Mouse (Mus musculus) forebrain, embryonic 14.5 days (tissue): ENCODE results near the gene Anp32e. TPM values are rescaled to one million over a fixed set of nuclear protein-coding genes. Genes with fewer than 3 reads are reported as not detected.

ENCODE experiments used
- ATAC-seq: fragments of 200-750 bp; cut with Nextera tagmentation; 2 replicates; pipeline ENCODE4 v1.8.0; 2017; ENCODE audit warnings: mild to moderate bottlenecking, moderate library complexity
- DNase-seq: peaks from one replicate; pipeline ENCODE4 v3.0.0-alpha.2; 2015; ENCODE audit warnings: low spot score
- H3K27ac ChIP-seq: fragments of 300-500 bp; sonication (generic); 2 replicates; pipeline ENCODE4 v1.5.1; 2014; ENCODE audit warnings: low read depth, mild to moderate bottlenecking, control low read depth, low read length, moderate library complexity
- H3K27me3 ChIP-seq: fragments of 300-500 bp; sonication (generic); replicated peaks from 2 replicates; pipeline ENCODE4 v1.6.1; 2014; ENCODE audit warnings: low read length, control low read depth, mixed read lengths; ENCODE audit not compliant: control insufficient read depth, insufficient read depth
- H3K36me3 ChIP-seq: fragments of 300-500 bp; sonication (generic); 2 replicates; pipeline ENCODE4 v1.6.1; 2014; ENCODE audit warnings: low read length, control low read depth; ENCODE audit not compliant: control insufficient read depth, insufficient read depth
- H3K4me1 ChIP-seq: fragments of 300-500 bp; sonication (generic); 2 replicates; pipeline ENCODE4 v1.6.1; 2014; ENCODE audit warnings: antibody characterized with exemption, low read length, control low read depth; ENCODE audit not compliant: control insufficient read depth, insufficient read depth
- H3K4me2 ChIP-seq: fragments of 300-500 bp; sonication (generic); 2 replicates; pipeline ENCODE4 v1.6.1; 2014; ENCODE audit warnings: mild to moderate bottlenecking, control low read depth, low read length
- H3K4me3 ChIP-seq: fragments of 300-500 bp; sonication (generic); 2 replicates; pipeline ENCODE4 v1.5.1; 2014; ENCODE audit warnings: low read depth, low read length, control low read depth
- H3K9ac ChIP-seq: fragments of 300-500 bp; sonication (generic); 2 replicates; pipeline ENCODE4 v1.6.1; 2014; ENCODE audit warnings: mild to moderate bottlenecking, low read length, control low read depth, moderate library complexity
- H3K9me3 ChIP-seq: fragments of 300-500 bp; sonication (generic); replicated peaks from 2 replicates; pipeline ENCODE4 v1.6.1; 2016; ENCODE audit warnings: low read length, control low read depth, mixed read lengths; ENCODE audit not compliant: control insufficient read depth
- WGBS: fragments of 180-500 bp; shearing (Covaris S2); extraction: QIAGEN DNeasy Blood & Tissue Kit; methylation state at CpG from one replicate; pipeline ENCODE4 v1.1.7; 2014; 5-methylcytosine and 5-hydroxymethylcytosine counted together
- polyA plus RNA-seq: library from polyadenylated mRNA; unstranded; fragments of >200 nt; fragmentation: Nextera tagmentation; extraction: Ambion mirVana; gene quantifications from 2 replicates; pipeline ENCODE4 v1.2.1, GENCODE M21; 2014

Gene Anp32e
- polyA plus RNA-seq, 1 experiment from 2014 or later: 49.1 TPM

- Histone ChIP-seq H3K4me2 (peak overlapping the region; percentile 18; the same call in 1 of the 2 replicates), H3K9me3 (no peaks in the 10 kb centered on the region), H3K27ac (no peak overlapping the region), H3K27me3 (no peaks in the 10 kb centered on the region), H3K36me3 (peaks cover 12% of the 10 kb centered on the region), H3K4me3 (no peak overlapping the region), H3K9ac (no peak overlapping the region), H3K4me1 (peaks cover 14% of the 10 kb centered on the region)
- ATAC-seq: no peak
- DNase-seq: no peak
Measured at GRCm38 (mm10) chr3:95902373-95902625, 26.7 kb upstream of the Anp32e start.

- H3K27ac ChIP-seq: no peak overlapping the region
- no peaks in the 10 kb centered on the region for H3K27me3 ChIP-seq
- ATAC-seq: no peak
- no peaks in the 10 kb centered on the region for H3K9me3 ChIP-seq
- 26% methylated on average over 6 of the region's 6 CpGs for WGBS
- peaks cover 14% of the 10 kb centered on the region for H3K4me1 ChIP-seq
- no peak overlapping the region for H3K4me3 ChIP-seq
- peaks cover 12% of the 10 kb centered on the region for H3K36me3 ChIP-seq
- H3K9ac ChIP-seq: no peak overlapping the region
- peak overlapping the region; percentile 18 for H3K4me2 ChIP-seq
- no peak for DNase-seq
Measured at GRCm38 (mm10) chr3:95902643-95903042, 26.4 kb upstream of the Anp32e start.

GRCm38 (mm10) chr3:95903753-95904502 is 25.1 kb upstream of the Anp32e start:
- peak overlapping the region; percentile 72 for H3K4me2 ChIP-seq
- peak overlapping the region; percentile 32 for H3K4me3 ChIP-seq
- ATAC-seq: 0 out of 2 replicates have a peak, but pooled peaks have one; percentile 19
- H3K27me3 ChIP-seq: no peaks in the 10 kb centered on the region
- H3K36me3 ChIP-seq: no peaks in the 10 kb centered on the region
- peak overlapping the region; percentile 59 for H3K9ac ChIP-seq
- no peaks in the 10 kb centered on the region for H3K9me3 ChIP-seq
- no peak for DNase-seq
- H3K4me1 ChIP-seq: peaks cover 14% of the 10 kb centered on the region
- WGBS: 2% methylated on average over 15 of the region's 15 CpGs
- H3K27ac ChIP-seq: no peak overlapping the region

GRCm38 (mm10) chr3:95904568-95904967 is 24.5 kb upstream of the Anp32e start, which contains the start of gene Car14:
Gene Car14, minus strand, starts transcription at chr3:95904691.
- H3K9ac ChIP-seq: peak within 1 kb of the TSS; percentile 59
- no peaks in the 10 kb centered on the region for H3K36me3 ChIP-seq
- under 1% methylated on average over 15 of the region's 15 CpGs for WGBS
- no peaks in the 10 kb centered on the region for H3K27me3 ChIP-seq
- ATAC-seq (peak; percentile 40; the same call in 1 of the 2 replicates), DNase-seq (no peak)
- no peaks in the 10 kb centered on the region for H3K9me3 ChIP-seq
- H3K4me2 ChIP-seq: peak within 1 kb of the TSS; percentile 72
- peak within 1 kb of the TSS; percentile 33; the same call in 1 of the 2 replicates for H3K27ac ChIP-seq
- peaks cover 14% of the 10 kb centered on the region for H3K4me1 ChIP-seq
- H3K4me3 ChIP-seq: peak within 1 kb of the TSS; percentile 32

GRCm38 (mm10) chr3:95905146-95905939 is 23.7 kb upstream of the Anp32e start:
- no peaks in the 10 kb centered on the region for H3K9me3 ChIP-seq
- peak overlapping the region; percentile 33; the same call in 1 of the 2 replicates for H3K27ac ChIP-seq
- DNase-seq: peak; percentile 63

GRCm38 (mm10) chr3:95905940-95906492 is 23.0 kb upstream of the Anp32e start:
- H3K4me3 ChIP-seq: peak overlapping the region; percentile 32
- no peaks in the 10 kb centered on the region for H3K9me3 ChIP-seq
- 0 out of 2 replicates have a peak, but pooled peaks have one; percentile 36 for ATAC-seq
- H3K27ac ChIP-seq: no peak overlapping the region
- H3K9ac ChIP-seq: peak overlapping the region; percentile 59; the same call in 1 of the 2 replicates
- no peaks in the 10 kb centered on the region for H3K36me3 ChIP-seq
- peaks cover 14% of the 10 kb centered on the region for H3K4me1 ChIP-seq
- DNase-seq: peak; percentile 72
- no peaks in the 10 kb centered on the region for H3K27me3 ChIP-seq
- peak overlapping the region; percentile 72 for H3K4me2 ChIP-seq
- 0% methylated on average over 12 of the region's 12 CpGs for WGBS

More at GRCm38 (mm10) chr3:95905146-95905939, 23.7 kb upstream of the Anp32e start:
- H3K4me3 ChIP-seq: peak overlapping the region; percentile 32
- peak overlapping the region; percentile 59 for H3K9ac ChIP-seq
- peaks cover 14% of the 10 kb centered on the region for H3K4me1 ChIP-seq
- peak; percentile 56 for ATAC-seq
- H3K27me3 ChIP-seq: no peaks in the 10 kb centered on the region
- H3K36me3 ChIP-seq: no peaks in the 10 kb centered on the region
- peak overlapping the region; percentile 72 for H3K4me2 ChIP-seq
- WGBS: under 1% methylated on average over 18 of the region's 18 CpGs

- Histone ChIP-seq H3K36me3 (no peaks in the 10 kb centered on the region), H3K9ac (no peak overlapping the region), H3K27ac (no peak overlapping the region), H3K4me3 (peak overlapping the region; percentile 2; the same call in 1 of the 2 replicates), H3K27me3 (no peaks in the 10 kb centered on the region), H3K9me3 (no peaks in the 10 kb centered on the region), H3K4me2 (peak overlapping the region; percentile 72), H3K4me1 (peaks cover 14% of the 10 kb centered on the region)
- under 1% methylated on average over 12 of the region's 12 CpGs for WGBS
- DNase-seq (peak; percentile 60), ATAC-seq (no peak)
Measured at GRCm38 (mm10) chr3:95906860-95907259, 22.2 kb upstream of the Anp32e start.

DNA sequence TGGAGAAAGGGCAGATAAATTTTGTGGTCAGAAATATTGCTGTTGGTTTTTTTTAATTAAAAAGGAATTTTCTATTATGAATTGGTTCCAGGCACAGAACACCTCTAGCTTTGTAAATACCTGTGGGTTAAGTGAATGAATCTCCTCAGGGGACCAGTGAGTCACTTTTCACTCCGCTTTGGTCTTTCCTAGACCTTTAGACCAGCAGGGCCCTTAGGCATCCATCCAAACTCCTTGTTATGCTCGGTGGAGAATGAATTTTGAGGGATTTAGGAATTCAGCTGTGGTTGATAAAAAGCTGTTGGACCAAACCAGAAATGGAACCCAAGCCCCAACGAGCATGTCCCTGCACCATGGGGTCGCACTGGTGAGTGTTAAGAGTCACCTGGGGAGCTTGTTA is 21.4 kb upstream of the Anp32e start:
- DNase-seq (no peak), ATAC-seq (no peak)
- H3K4me1 ChIP-seq: peaks cover 14% of the 10 kb centered on the region
- no peak overlapping the region for H3K4me2 ChIP-seq
- no peak overlapping the region for H3K27ac ChIP-seq
- H3K4me3 ChIP-seq: no peak overlapping the region
- H3K27me3 ChIP-seq: no peaks in the 10 kb centered on the region
- WGBS: 46% methylated on average over 4 of the region's 4 CpGs
- no peaks in the 10 kb centered on the region for H3K9me3 ChIP-seq
- no peaks in the 10 kb centered on the region for H3K36me3 ChIP-seq
- no peak overlapping the region for H3K9ac ChIP-seq
